Mouse (Mus musculus): ENCODE measurements around the gene Mgat4e.

DNA sequence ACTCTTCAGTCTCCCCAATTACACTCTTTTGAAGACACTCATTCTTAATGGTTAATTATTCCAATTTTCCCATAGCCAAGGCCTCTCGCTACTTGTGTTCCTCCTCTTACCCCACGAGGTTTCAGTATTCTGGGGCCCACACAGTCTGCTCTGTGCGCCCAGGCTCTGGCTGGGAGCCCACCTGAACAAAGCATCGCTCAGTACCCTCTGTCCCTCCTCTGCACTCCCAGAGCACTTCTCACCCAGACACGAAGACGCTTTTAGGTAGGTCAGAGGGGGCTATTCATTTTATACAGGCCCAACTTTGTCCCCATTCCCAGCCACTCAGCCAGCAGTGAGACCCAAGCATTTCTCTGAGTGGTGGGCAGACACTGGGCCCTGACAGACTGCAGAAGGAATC is 18.9 kb downstream of the Mgat4e start:
- no peak for TF ChIP-seq CTCF (IDR thresholded peaks at IDR 0.05; ENCODE audit: extremely low read depth, insufficient read depth, insufficient read length, insufficient replicate concordance)
- TF ChIP-seq POLR2A (IDR thresholded peaks at IDR 0.05; ENCODE audit: low read depth, low read length): no peak
